Mouse (Mus musculus) stomach, postnatal 0 days (tissue): ENCODE results near the gene Ccser2. TPM values are rescaled to one million over a fixed set of nuclear protein-coding genes. Genes with fewer than 3 reads are reported as not detected.

ENCODE experiments used
- ATAC-seq: fragments of 200-750 bp; cut with Nextera tagmentation; 2 replicates; pipeline ENCODE4 v1.8.0; 2017; ENCODE audit not compliant: low FRiP score, low TSS enrichment
- DNase-seq: peaks from one replicate; pipeline ENCODE4 v3.0.0-alpha.2; 2016; ENCODE audit warnings: low spot score
- H3K27ac ChIP-seq: fragments of 300-500 bp; sonication (generic); replicated peaks from 2 replicates; pipeline ENCODE4 v1.5.1; 2014; ENCODE audit warnings: mild to moderate bottlenecking, control low read depth
- H3K27me3 ChIP-seq: fragments of 300-500 bp; sonication (generic); 2 replicates; pipeline ENCODE4 v1.6.1; 2014; ENCODE audit warnings: low read length; ENCODE audit not compliant: control insufficient read depth, insufficient read depth
- H3K36me3 ChIP-seq: fragments of 300-500 bp; sonication (generic); 2 replicates; pipeline ENCODE4 v1.6.1; 2014; ENCODE audit warnings: low read length, mixed read lengths; ENCODE audit not compliant: control insufficient read depth, insufficient read depth
- H3K4me1 ChIP-seq: fragments of 300-500 bp; sonication (generic); replicated peaks from 2 replicates; pipeline ENCODE4 v1.6.1; 2014; ENCODE audit warnings: antibody characterized with exemption; ENCODE audit not compliant: control insufficient read depth, insufficient read depth
- H3K4me2 ChIP-seq: fragments of 300-500 bp; sonication (generic); replicated peaks from 2 replicates; pipeline ENCODE4 v1.6.1; 2014; ENCODE audit warnings: low read depth, mild to moderate bottlenecking, control low read depth, moderate library complexity
- H3K4me3 ChIP-seq: fragments of 300-500 bp; sonication (generic); 2 replicates; pipeline ENCODE4 v1.5.1; 2014; ENCODE audit warnings: low read depth, low read length, control low read depth
- H3K9ac ChIP-seq: fragments of 300-500 bp; sonication (generic); 2 replicates; pipeline ENCODE4 v1.6.1; 2014; ENCODE audit warnings: mild to moderate bottlenecking, low read length, control low read depth, mixed read lengths
- H3K9me3 ChIP-seq: fragments of 300-500 bp; sonication (generic); 2 replicates; pipeline ENCODE4 v1.6.1; 2016; ENCODE audit warnings: low read length; ENCODE audit not compliant: control insufficient read depth
- CTCF ChIP-seq: IDR thresholded peaks from 2 replicates; pipeline ENCODE4 v1.5.1; 2016; ENCODE audit warnings: antibody characterized with exemption, low read depth, mild to moderate bottlenecking, moderate library complexity
- EP300 ChIP-seq: optimal IDR thresholded peaks from 2 replicates; pipeline ENCODE3; 2016; ENCODE audit warnings: antibody characterized with exemption
- WGBS: fragments of 180-500 bp; shearing (Covaris S2); extraction: QIAGEN DNeasy Blood & Tissue Kit; methylation state at CpG from one replicate; pipeline ENCODE4 v1.1.7; 2014; 5-methylcytosine and 5-hydroxymethylcytosine counted together
- polyA plus RNA-seq: library from polyadenylated mRNA; unstranded; fragments of >200 nt; fragmentation: Nextera tagmentation; extraction: Ambion mirVana; gene quantifications from 2 replicates; pipeline ENCODE4 v1.2.1, GENCODE M21; 2015

The Ccser2 gene
- polyA plus RNA-seq, 1 experiment from 2014 or later: 19.7 TPM

DNA sequence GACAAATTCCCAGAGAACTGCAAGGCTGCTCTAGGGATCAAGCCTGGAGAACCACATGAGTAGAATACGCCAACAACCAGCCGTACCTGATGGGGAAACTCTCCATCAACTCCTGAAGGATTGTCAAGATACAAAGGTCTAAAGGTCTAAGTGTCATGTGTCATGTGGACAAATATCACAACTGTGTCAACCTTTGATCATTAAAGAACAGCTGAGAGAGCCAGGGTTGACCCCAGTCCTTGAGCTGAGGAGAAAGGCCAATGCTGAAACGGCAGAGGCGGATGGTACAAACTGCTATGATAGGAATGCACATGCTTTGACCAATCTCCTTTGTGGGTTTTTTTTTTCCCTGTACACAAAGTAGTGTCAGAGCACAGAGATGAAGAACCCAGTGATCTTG is 2.6 kb upstream of the Ccser2 start:
- 72% methylated on average over 4 of the region's 4 CpGs for WGBS
- DNase-seq (no peak), ATAC-seq (no peak)
- Histone ChIP-seq H3K4me2 (no peak overlapping the region), H3K4me1 (no peaks in the 10 kb centered on the region), H3K27me3 (no peaks in the 10 kb centered on the region), H3K9me3 (no peaks in the 10 kb centered on the region), H3K9ac (no peak overlapping the region), H3K36me3 (no peaks in the 10 kb centered on the region), H3K27ac (no peak overlapping the region), H3K4me3 (no peak overlapping the region)
- TF ChIP-seq CTCF (no peak), EP300 (no peak)

DNA sequence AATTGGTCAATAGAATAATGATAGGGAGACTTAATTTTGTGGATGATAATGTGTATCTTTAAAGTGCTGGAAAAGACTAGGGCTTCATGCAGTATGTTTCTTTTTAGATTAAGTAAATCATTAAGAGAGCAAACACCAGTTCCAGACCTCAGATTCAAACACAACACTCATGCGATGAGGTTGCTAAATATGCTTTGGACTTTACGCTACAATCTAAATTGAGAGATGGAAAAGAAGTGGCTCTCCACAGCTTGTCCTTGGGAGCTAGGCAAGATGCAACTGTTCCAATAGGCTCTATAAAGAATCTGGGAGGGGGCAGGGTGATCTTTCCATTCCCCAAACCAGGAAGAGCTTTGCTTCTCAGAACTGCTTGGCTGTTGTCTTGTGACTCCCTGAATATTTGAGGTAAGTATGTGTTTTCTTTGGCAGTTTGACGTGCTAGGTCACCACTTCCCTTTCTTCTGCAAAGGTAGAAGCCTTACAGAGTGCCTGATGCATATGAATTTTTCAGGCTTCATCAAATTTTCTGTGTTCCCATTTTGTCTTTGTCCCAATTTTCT is 1.4 kb upstream of the Ccser2 start:
- WGBS: 81% methylated on average over 3 of the region's 3 CpGs

DNA sequence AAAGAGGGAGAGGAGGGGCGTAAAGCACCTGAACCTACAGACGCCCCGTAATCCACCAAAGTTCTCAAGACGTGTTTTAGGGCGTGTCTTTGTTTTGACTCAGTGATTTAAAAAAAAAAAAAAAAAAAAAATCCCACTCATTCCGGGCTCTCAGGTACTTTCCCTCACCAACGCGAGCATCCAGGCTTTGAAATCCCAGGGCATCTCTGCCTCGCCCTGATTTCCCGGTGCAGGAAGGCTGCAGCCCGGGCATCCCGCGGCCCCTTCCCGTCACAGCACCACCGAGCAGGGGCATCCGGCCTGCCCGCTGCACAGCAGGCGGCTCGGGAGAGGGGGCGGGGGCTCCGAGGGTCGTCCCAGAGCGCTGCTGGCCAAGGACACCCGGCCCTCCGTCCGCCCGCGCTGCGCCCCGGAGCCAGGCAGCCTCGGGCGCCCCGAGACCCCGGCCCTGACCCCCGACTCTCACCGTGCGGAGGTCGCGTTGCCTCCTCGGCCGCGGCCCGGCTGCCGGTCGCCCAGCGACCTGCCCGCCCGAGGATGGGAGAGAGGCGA is 425 bp downstream of the Ccser2 start:
- DNase-seq (no peak), ATAC-seq (peak; percentile 69)
- no peaks in the 10 kb centered on the region for H3K36me3 ChIP-seq
- H3K27me3 ChIP-seq: no peaks in the 10 kb centered on the region
- peak overlapping the region; percentile 79 for H3K4me2 ChIP-seq
- WGBS: under 1% methylated on average over 46 of the region's 49 CpGs
- H3K27ac ChIP-seq: peak overlapping the region; percentile 85
- TF ChIP-seq CTCF: no peak
- no peak for TF ChIP-seq EP300
- no peaks in the 10 kb centered on the region for H3K4me1 ChIP-seq
- H3K9ac ChIP-seq: peak overlapping the region; percentile 86
- no peaks in the 10 kb centered on the region for H3K9me3 ChIP-seq
- peak overlapping the region; percentile 92 for H3K4me3 ChIP-seq

More for the DNA sequence above, 1.4 kb upstream of the Ccser2 start:
- Histone ChIP-seq H3K36me3 (no peaks in the 10 kb centered on the region), H3K9me3 (no peaks in the 10 kb centered on the region), H3K4me2 (no peak overlapping the region), H3K4me3 (no peak overlapping the region), H3K4me1 (no peaks in the 10 kb centered on the region), H3K9ac (no peak overlapping the region), H3K27me3 (no peaks in the 10 kb centered on the region), H3K27ac (no peak overlapping the region)
- DNase-seq (no peak), ATAC-seq (no peak)
- TF ChIP-seq CTCF: no peak
- no peak for TF ChIP-seq EP300

DNA sequence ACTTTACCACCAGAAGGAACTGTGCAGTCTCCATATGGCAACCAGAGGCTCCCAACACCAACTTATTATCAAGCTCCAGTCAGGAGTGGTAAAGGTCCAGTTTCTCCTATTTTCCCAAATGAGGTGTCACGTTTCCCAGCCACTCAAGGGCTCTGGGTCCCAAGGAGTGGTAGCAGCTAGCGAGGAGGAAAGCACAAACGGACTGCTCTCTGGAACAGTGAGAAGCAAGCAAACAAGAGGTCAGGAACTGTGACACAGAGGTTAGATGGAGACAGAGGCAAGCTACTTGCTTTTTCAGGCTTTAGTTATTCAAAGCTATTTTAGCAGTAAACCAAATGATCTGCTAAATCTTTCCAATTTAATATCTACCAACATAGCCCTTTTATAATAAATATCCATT is 3.2 kb downstream of the Ccser2 start:
- WGBS: 50% methylated on average over 3 of the region's 3 CpGs
- H3K27ac ChIP-seq: no peak overlapping the region
- TF ChIP-seq EP300: no peak
- no peak for TF ChIP-seq CTCF
- no peaks in the 10 kb centered on the region for H3K4me1 ChIP-seq
- no peak overlapping the region for H3K9ac ChIP-seq
- H3K4me3 ChIP-seq: no peak overlapping the region
- DNase-seq: no peak
- no peak for ATAC-seq
- H3K36me3 ChIP-seq: no peaks in the 10 kb centered on the region
- H3K9me3 ChIP-seq: no peaks in the 10 kb centered on the region
- H3K4me2 ChIP-seq: no peak overlapping the region
- H3K27me3 ChIP-seq: no peaks in the 10 kb centered on the region

DNA sequence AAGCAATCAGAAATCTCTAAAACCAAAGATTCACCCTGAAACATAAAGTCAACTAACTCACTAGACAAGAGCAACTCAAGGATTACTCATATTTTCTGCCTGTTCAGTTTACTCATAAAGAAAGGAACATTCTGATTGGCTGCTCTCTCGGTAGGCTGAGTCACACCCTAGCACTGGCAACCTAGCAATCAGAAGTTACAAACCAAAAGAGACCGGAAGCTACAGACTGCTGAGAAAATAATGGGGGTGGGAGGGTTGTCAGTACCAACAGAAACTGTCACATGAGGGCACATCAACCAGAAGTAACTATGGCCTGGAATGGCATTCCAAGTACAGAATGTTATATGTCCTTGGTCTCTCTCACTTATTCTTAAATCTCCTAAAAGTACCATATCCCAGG is 6.1 kb downstream of the Ccser2 start:
- no peaks in the 10 kb centered on the region for H3K9me3 ChIP-seq
- TF ChIP-seq EP300 (no peak), CTCF (no peak)
- H3K36me3 ChIP-seq: no peaks in the 10 kb centered on the region
- WGBS: 86% methylated on average over 2 of the region's 2 CpGs
- H3K4me1 ChIP-seq: no peaks in the 10 kb centered on the region
- H3K9ac ChIP-seq: no peak overlapping the region
- H3K4me2 ChIP-seq: no peak overlapping the region
- ATAC-seq: no peak
- H3K4me3 ChIP-seq: no peak overlapping the region
- H3K27ac ChIP-seq: no peak overlapping the region
- DNase-seq: no peak
- no peaks in the 10 kb centered on the region for H3K27me3 ChIP-seq

DNA sequence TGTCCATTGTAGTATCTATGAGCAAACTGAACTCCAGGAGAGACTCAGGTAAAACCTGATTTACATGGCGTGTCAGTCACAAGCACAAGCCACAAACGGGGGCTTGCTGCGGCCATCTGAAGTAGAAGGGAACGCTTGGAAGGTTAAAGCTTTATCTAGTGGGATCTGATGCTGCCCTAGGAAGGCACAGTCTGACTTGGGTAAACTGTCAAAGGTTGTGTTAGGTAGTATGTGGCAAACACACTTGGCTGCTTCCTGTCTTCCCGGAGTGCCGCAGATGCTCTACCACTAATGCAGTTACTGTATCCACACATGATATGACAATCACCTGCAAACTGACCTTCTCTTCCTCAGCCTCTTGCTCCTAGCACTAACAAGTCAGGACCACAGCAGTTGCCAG is 10.9 kb downstream of the Ccser2 start:
- Histone ChIP-seq H3K36me3 (no peaks in the 10 kb centered on the region), H3K4me3 (no peak overlapping the region), H3K27ac (no peak overlapping the region), H3K27me3 (no peaks in the 10 kb centered on the region), H3K4me1 (no peaks in the 10 kb centered on the region), H3K9ac (no peak overlapping the region), H3K9me3 (no peaks in the 10 kb centered on the region), H3K4me2 (no peak overlapping the region)
- 87% methylated on average over 6 of the region's 6 CpGs for WGBS
- ATAC-seq (no peak), DNase-seq (no peak)
- TF ChIP-seq EP300 (no peak), CTCF (no peak)
